Mouse (Mus musculus) spleen, adult 2 months (tissue): ENCODE results near the gene Slc4a1.

Experiments
- CTCF ChIP-seq: fragments of 200-500 bp; IDR thresholded peaks from 2 replicates; pipeline ENCODE4 v1.5.1; 2011; ENCODE audit warnings: mild to moderate bottlenecking, inconsistent platforms; ENCODE audit not compliant: insufficient read depth, insufficient read length, insufficient replicate concordance; ENCODE audit errors: extremely low read depth
- POLR2A ChIP-seq: fragments of 200-500 bp; IDR thresholded peaks from 2 replicates; pipeline ENCODE4 v1.6.1; 2011; ENCODE audit warnings: low read depth, low read length, inconsistent platforms

- TF ChIP-seq CTCF (no peak), POLR2A (no peak)
Observed at GRCm38 (mm10) chr11:102392441-102393237, 26.6 kb upstream of the Slc4a1 start.
